Mouse (Mus musculus) C2C12 (cell line): ENCODE measurements around the gene Ptbp1. TPM values are rescaled to one million over a fixed set of nuclear protein-coding genes. Genes with fewer than 3 reads are reported as not detected.

Experiments used
- H3K27me3 ChIP-seq: one replicate; pipeline ENCODE4 v1.6.1; 2011; ENCODE audit not compliant: control insufficient read depth, insufficient read depth, insufficient read length
- H3K36me3 ChIP-seq: one replicate; pipeline ENCODE4 v1.6.1; 2011; ENCODE audit not compliant: control insufficient read depth, insufficient read depth
- H3K4me3 ChIP-seq: one replicate; pipeline ENCODE4 v1.5.1; 2011; ENCODE audit warnings: mild to moderate bottlenecking, control low read depth; ENCODE audit not compliant: poor library complexity, insufficient read depth, severe bottlenecking
- H3K79me2 ChIP-seq: one replicate; pipeline ENCODE4 v1.6.1; 2011; ENCODE audit not compliant: control insufficient read depth, insufficient read depth
- H3K79me3 ChIP-seq: one replicate; pipeline ENCODE4 v1.6.1; 2011; ENCODE audit warnings: low read depth, control low read depth
- H3ac ChIP-seq: one replicate; pipeline ENCODE3; 2011; ENCODE audit warnings: low read depth; ENCODE audit not compliant: control insufficient read depth, insufficient read length
- CEBPB ChIP-seq: IDR thresholded peaks from one replicate; pipeline ENCODE4 v1.6.1; 2011; ENCODE audit warnings: low read depth, mild to moderate bottlenecking, control low read depth, moderate library complexity
- CTCF ChIP-seq: IDR thresholded peaks from one replicate; pipeline ENCODE4 v1.5.1; 2011; ENCODE audit not compliant: control insufficient read depth, insufficient read depth, insufficient read length
- FOSL1 ChIP-seq: IDR thresholded peaks from one replicate; pipeline ENCODE4 v1.8.0; 2011; ENCODE audit warnings: mild to moderate bottlenecking, low read length; ENCODE audit not compliant: poor library complexity, insufficient read depth, severe bottlenecking
- MAX ChIP-seq: IDR thresholded peaks from one replicate; pipeline ENCODE4 v1.6.1; 2011; ENCODE audit warnings: mild to moderate bottlenecking, control low read depth
- MYOD1 ChIP-seq: IDR thresholded peaks from one replicate; pipeline ENCODE4 v1.6.1; 2011; ENCODE audit warnings: low read depth; ENCODE audit not compliant: control insufficient read depth, insufficient read length
- MYOG ChIP-seq: IDR thresholded peaks from one replicate; pipeline ENCODE4 v1.6.1; 2011; ENCODE audit not compliant: control insufficient read depth, insufficient read length; ENCODE audit errors: extremely low read depth
- USF1 ChIP-seq: IDR thresholded peaks from one replicate; pipeline ENCODE4 v1.6.1; 2011; ENCODE audit warnings: low read depth, mild to moderate bottlenecking, control low read depth, moderate library complexity
- long read RNA-seq, 2 experiments: library from polyadenylated mRNA; unstranded; transcript quantifications; one replicate each; pipeline ENCODE4 v2.0.0; 2019 to 2020
- polyA plus RNA-seq: library from polyadenylated mRNA; unstranded; fragments of >200 nt; fragmentation: generic; extraction: Trizol; gene quantifications from one replicate; pipeline ENCODE4 v1.2.1, GENCODE M21; 2012; ENCODE audit warnings: missing spikeins

Gene Ptbp1
- polyA plus RNA-seq = 345 TPM
- long read RNA-seq, experiment 1, transcript Ptbp1-206 (13 exons, 3,169 nt) = minor isoform, 16 of 73 reads
- long read RNA-seq, experiment 1, transcript Ptbp1-216 (14 exons, 3,110 nt) = major isoform, 34 of 73 reads
- long read RNA-seq, experiment 1, partial matches to known transcripts = 2 of 73 reads
- long read RNA-seq, experiment 1, other reads (novel, unspliced or antisense) = 20 of 73 reads
- long read RNA-seq, experiment 2, transcript Ptbp1-206 (13 exons, 3,169 nt) = minor isoform, 571 of 1,329 reads
- long read RNA-seq, experiment 2, transcript Ptbp1-216 (14 exons, 3,110 nt) = major isoform, 600 of 1,329 reads
- long read RNA-seq, experiment 2, transcript Ptbp1-201 (12 exons, 1,765 nt) = minor isoform, 8 of 1,329 reads
- long read RNA-seq, experiment 2, partial matches to known transcripts = 61 of 1,329 reads
- long read RNA-seq, experiment 2, other reads (novel, unspliced or antisense) = 83 of 1,329 reads

GRCm38 (mm10) chr10:79853860-79854795 lies at the start of gene Ptbp1:
Ptbp1 (plus strand) TSS chr10:79854427.
- H3K79me3 ChIP-seq = peaks cover 54% of the 10 kb centered on the region
- H3K79me2 ChIP-seq = peaks cover 67% of the 10 kb centered on the region
- peak within 1 kb of the TSS; percentile 87 for H3K4me3 ChIP-seq
- H3K36me3 ChIP-seq = peaks cover 34% of the 10 kb centered on the region
- H3K27me3 ChIP-seq = no peaks in the 10 kb centered on the region
- TF ChIP-seq FOSL1 (no peak), CTCF (no peak), MAX (peak; percentile 97), CEBPB (no peak), USF1 (peak; percentile 96)
- peak within 1 kb of the TSS; percentile 93 for H3ac ChIP-seq

- TF ChIP-seq MAX = no peak
- TF ChIP-seq CTCF = no peak
- no peak for TF ChIP-seq MYOD1
- no peak for TF ChIP-seq MYOG
- TF ChIP-seq CEBPB = no peak
- TF ChIP-seq FOSL1 = no peak
- TF ChIP-seq USF1 = no peak
- Histone ChIP-seq H3K27me3 (no peaks in the 10 kb centered on the region), H3K79me3 (peaks cover 2% of the 10 kb centered on the region), H3K79me2 (no peaks in the 10 kb centered on the region), H3K4me3 (no peak overlapping the region), H3ac (no peak overlapping the region), H3K36me3 (no peaks in the 10 kb centered on the region)
These were observed 48.6 kb upstream of the Ptbp1 start for GRCm38 (mm10) chr10:79805636-79806035.

- TF ChIP-seq CTCF (no peak), MAX (no peak), FOSL1 (no peak), CEBPB (no peak), USF1 (no peak), MYOG (no peak)
- no peaks in the 10 kb centered on the region for H3K27me3 ChIP-seq
These were observed 47.9 kb upstream of the Ptbp1 start for GRCm38 (mm10) chr10:79806331-79806730.

GRCm38 (mm10) chr10:79806972-79807371 lies 47.3 kb upstream of the Ptbp1 start:
- Histone ChIP-seq H3ac (no peak overlapping the region), H3K79me3 (no peaks in the 10 kb centered on the region), H3K79me2 (no peaks in the 10 kb centered on the region), H3K36me3 (no peaks in the 10 kb centered on the region), H3K27me3 (no peaks in the 10 kb centered on the region), H3K4me3 (no peak overlapping the region)
- TF ChIP-seq FOSL1 (no peak), CTCF (no peak)

More at GRCm38 (mm10) chr10:79806331-79806730, 47.9 kb upstream of the Ptbp1 start:
- Histone ChIP-seq H3K36me3 (no peaks in the 10 kb centered on the region), H3ac (no peak overlapping the region), H3K4me3 (no peak overlapping the region), H3K79me3 (peaks cover 2% of the 10 kb centered on the region), H3K79me2 (no peaks in the 10 kb centered on the region)

GRCm38 (mm10) chr10:79807826-79808225 lies 46.4 kb upstream of the Ptbp1 start:
- H3K79me3 ChIP-seq = no peaks in the 10 kb centered on the region
- H3K4me3 ChIP-seq = no peak overlapping the region
- H3ac ChIP-seq = no peak overlapping the region
- TF ChIP-seq FOSL1 (no peak), MYOG (no peak), MAX (no peak), MYOD1 (no peak), CEBPB (no peak), USF1 (no peak), CTCF (no peak)
- H3K79me2 ChIP-seq = no peaks in the 10 kb centered on the region
- H3K36me3 ChIP-seq = no peaks in the 10 kb centered on the region
- no peaks in the 10 kb centered on the region for H3K27me3 ChIP-seq
